Mouse (Mus musculus) E14TG2a.4 (cell line): ENCODE results near the gene Aff1.

Experiments used
- CTCF ChIP-seq: conservative IDR thresholded peaks from 2 replicates; pipeline ENCODE4 v1.5.1; 2014; ENCODE audit warnings: low read length
- NANOG ChIP-seq: IDR thresholded peaks from 2 replicates; pipeline ENCODE4 v1.6.1; 2014; ENCODE audit warnings: borderline replicate concordance, low read length, mixed read lengths
- POU5F1 ChIP-seq: IDR thresholded peaks from 2 replicates; pipeline ENCODE4 v1.6.1; 2014; ENCODE audit warnings: low read length, borderline replicate concordance

DNA sequence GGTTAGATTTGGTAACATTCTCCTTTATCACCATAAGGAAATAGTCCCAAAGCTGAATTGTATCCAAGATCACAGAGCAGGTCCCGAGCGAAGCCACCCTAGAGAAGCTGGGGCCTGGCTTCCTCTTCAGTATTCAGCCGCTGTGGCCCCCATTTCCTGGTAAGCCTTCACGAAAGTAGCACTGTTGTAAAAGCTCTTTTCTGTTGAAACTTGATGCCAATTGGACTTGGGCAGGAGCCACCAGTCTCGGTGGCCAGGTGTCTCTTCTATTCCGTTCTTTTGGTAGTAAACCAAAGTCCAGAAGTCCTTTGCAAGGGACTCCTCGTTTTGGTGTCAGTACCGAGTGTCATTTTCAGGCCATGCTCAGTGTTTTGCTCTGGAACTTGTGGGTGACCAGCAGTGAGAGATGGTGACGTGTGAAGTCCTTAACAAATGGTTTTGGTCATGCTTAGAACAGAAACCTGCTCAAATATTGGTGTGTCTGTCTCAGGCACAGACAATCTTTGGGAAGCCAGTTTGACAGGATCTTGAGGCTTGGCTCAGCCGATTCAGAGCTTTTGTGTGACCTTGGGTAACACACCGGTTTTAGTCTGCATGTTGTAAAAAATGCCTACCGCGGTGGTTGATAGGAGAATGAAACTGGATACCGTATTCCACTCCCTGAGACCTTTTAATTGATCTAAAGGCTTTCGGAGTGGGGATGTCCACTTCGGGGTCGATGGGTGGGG lies 114.8 kb downstream of the Aff1 start:
- TF ChIP-seq CTCF (no peak), NANOG (no peak), POU5F1 (no peak)
